Mouse (Mus musculus): ENCODE data around the gene Kcnh1.

The Kcnh1 gene

GRCm38 (mm10) chr1:192269911-192270310 lies 79.3 kb downstream of the Kcnh1 start:
- DNase-seq, result no peak

GRCm38 (mm10) chr1:192277801-192278385 lies 87.3 kb downstream of the Kcnh1 start:
- DNase-seq, result no peak

- no peak for DNase-seq
Observed at GRCm38 (mm10) chr1:192284340-192284739, 93.8 kb downstream of the Kcnh1 start.

DNA sequence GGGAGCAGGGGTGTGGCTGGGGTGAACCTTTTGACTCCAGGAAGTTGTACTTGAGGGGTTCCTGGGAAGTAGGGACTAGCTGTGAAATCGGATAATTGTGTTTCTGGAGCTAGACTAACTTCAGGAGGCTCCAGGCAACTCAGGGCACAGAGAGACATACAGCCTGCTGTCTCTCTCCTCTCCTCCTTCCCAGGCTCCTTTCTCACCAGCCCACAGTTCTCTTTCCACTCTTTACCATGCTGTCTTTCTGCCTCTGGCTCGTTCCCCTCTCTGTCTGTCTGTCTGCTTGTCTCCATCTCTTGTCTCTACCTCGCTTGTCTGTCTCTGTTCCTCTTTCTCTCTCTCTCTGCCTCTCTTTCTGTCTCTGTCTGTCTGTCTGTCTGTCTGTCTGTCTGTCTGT lies 94.4 kb downstream of the Kcnh1 start:
- DNase-seq, result no peak

DNA sequence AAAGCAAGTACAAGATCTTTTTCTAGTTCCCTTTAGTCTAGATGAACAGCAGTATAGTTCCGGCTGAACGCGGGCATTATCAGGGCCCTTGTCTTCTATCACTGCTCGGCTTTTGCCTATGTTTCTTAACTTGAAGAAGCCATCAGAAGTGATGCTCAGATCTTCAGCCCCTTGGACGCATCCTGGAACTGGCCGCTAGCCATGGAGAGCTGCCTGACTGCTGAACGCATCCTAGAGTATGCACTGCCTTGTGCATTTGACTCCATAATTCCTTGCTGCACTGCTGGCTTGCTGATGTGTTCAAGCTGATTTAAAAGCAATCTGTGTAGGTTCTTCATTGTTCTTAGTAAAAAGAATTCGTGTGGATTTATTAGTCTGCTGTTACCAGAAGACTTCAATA lies 97.9 kb downstream of the Kcnh1 start:
- DNase-seq, result no peak

- no peak for DNase-seq
Observed at GRCm38 (mm10) chr1:192291286-192291685, 100.7 kb downstream of the Kcnh1 start.

DNA sequence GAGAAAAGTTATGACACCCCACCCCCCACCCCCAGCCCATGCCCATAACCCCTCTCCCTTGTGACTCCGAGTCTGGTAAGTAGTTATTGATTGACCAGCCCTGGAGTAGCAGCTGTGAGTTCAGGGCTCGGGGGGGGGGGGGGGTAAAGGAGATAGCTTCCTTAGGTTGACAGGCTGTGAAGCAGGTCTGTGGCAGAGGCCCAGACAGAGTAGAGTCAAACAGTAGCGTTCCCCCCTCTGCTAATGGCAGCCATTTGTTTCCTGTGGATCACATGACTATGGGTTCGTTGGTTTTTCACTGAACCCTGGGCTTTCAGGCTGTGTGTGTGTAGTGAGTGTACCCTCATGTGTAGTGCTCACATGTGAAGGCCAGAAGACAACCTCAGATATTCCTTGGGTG lies 102.8 kb downstream of the Kcnh1 start:
- DNase-seq, result no peak

DNA sequence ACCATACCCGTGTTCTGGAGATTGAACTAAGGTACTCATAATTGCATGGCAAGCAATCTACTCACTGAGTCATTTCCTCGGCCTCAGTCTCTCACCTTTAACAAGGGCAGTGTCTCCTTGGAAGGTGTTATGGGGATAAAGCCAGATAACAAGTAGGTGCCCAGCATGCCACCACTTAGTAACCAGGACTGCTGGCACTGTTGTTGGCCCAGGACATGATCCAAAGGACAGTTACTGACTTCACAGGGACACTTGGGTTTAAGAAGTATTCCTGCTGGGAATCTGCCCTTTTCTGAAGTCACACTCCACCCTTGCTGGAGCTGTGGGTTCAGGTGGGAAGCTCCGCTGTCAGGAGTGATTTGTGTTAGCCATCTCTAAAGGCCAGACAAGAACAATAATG lies 103.3 kb downstream of the Kcnh1 start:
- no peak for DNase-seq

DNA sequence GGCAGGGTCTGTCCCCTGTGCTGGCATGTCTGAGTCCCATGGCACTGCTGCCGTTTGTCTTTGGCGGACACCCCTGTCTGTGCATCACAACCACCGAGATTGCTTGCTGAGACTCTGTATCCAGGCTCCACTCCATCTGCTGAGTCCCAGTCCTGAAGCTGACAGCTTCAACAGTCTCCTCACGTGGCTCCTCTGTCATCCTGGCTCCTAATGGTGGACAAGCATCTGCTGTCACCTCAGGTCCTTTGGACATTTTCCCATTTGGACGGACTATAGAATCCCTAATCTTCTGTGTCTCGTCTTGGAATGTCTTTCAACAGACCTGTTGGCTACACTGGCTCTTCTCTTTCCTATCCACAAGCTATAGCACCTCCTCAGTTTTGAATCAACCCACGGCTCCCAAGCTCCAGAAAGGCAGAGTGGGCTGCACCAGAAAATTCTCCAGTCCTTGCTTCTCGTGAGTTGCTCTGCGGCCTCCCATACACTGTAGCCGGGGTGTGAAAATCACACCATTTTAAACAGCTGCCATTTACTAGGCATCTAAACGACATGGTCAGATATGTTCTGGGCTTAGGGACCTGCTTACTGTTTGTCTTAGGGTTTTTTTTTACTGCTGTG lies 104.8 kb downstream of the Kcnh1 start:
- DNase-seq, result no peak

DNA sequence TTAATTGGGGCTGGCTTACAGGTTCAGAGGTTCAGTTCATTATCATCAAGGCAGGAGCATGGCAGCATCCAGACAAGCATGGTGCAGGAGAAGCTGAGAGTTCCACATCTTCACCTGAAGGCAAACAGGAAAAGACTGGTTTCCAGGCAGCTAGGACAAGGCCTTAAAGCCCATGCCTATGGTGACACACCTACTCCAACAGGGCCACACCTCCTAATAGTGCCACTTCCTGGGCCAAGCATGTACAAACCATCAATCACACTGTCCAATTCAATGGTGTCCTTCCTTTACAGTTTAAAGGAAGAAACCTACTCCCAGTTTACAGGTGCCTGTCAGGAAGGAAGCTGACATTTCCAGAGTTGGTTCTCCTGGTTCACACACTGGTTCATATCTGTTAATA lies 105.3 kb downstream of the Kcnh1 start:
- no peak for DNase-seq

DNA sequence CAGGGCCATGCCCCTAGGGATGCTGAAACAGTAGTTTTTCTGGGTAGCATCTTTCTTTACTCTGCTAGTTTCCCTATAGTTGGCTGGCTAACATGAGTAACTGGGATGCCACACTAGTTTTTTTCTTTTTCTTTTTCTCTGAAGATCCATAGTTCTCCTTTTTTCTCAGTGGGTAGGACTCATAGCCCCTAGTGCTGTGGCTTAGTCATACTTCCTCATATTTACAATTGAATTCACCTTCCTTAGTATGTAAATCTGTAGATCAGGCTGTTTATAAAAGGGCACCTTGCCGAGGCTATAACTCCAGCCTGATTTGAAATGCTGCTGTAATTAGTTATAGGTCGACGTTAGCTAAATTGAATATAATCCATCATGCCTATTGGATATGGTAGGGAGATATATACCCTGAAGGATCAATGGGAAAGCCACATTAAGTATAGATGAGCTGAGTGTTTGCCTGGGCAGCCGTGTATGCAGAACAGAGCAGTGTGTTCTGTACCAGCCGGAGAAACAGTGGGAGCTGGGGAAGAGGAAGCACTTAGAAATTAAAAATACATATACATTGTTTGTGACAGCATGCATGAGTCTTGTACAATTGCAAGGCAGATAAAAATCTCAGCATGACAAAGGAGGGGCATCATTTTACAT lies 107.0 kb downstream of the Kcnh1 start:
- DNase-seq, result no peak

DNA sequence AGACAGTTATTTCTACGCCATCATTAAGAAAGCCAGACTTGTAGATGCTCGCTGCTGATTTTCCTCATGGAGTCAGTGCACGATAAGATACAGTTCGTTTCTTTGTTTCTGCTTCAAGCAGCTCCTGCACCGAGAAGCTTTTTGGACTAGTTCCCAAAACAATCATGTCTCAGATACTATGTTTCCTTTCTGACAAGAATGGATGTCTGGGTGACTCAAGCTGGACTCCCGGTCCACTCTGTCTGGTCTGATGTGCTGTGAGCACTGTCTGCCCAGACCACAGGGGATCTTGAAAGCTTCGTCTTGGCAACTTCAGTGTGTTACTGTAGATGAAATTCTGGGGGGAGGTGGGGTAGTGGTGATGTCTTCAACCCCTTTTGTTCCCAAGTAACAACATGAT lies 109.8 kb downstream of the Kcnh1 start:
- DNase-seq, result no peak

DNA sequence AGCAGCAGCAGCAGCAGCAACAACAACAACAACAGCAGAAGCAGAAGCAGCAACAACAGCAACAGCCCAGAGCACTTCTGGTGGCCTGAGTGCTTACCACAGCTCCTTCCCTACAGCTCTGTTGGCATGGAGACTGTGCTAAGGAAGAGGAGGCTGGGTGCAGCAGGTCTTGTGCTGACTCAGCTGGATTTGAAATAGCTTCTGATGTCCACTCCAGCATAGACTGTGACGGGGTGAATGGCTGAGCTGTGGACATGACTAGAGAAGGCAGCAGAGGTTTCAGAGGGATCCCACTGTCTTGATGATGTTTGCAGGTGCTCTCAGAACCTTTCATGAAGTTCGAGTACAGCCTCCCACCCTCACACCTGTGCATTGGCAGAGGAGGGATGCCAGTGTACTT lies 113.0 kb downstream of the Kcnh1 start:
- DNase-seq, result no peak

DNA sequence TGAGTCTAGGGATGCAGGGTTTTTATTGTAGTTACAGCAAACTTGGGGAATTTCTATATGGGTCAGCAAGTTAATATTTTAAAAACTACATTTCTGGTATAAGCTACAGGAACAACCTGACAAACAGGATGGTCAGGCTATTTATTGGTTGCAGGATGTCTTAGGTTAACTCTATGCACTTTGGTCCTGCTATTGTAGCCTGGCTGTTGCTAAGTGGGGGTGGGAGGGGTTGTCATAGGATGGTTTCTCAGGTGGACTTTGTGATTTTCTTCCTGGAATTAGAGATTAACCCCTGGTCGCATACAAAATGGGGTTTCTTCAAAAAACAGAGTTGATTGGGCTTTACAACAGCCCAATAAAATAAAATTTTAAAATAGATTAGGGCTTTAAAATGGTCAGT lies 114.6 kb downstream of the Kcnh1 start:
- no peak for DNase-seq

GRCm38 (mm10) chr1:192307055-192307454 lies 116.5 kb downstream of the Kcnh1 start:
- no peak for DNase-seq

- DNase-seq, result no peak
Observed at GRCm38 (mm10) chr1:192311298-192311697, 120.7 kb downstream of the Kcnh1 start.

DNA sequence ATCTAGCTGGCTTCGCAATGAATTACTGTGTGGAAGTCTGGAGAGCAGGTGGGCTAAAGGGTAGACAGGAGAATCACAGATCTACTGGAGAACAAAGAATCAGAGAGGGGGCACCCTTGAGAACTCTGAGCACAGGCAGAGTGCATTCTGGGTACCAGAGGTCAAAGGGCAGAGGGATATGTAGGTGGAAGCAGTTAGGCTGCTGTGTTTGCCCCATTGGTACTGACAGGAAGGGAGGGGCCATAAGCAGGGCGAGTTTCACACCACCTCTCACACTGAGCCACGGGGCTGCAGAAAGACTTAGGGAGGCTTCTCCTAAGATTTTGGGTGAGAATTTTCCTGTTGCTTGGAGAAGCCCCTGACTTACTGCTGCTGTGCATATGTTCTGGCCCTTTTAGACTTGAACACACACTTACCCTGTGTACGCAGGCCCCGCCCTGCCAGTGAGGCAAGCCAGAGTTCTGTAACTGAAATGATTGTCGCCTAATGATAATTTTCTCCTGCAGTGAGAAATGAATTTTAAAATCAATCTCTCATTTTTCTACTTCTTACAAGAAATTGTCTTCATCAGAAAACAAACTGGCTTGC lies 121.4 kb downstream of the Kcnh1 start:
- DNase-seq, result no peak

- no peak for DNase-seq
Observed at GRCm38 (mm10) chr1:192312446-192312845, 121.9 kb downstream of the Kcnh1 start.

DNA sequence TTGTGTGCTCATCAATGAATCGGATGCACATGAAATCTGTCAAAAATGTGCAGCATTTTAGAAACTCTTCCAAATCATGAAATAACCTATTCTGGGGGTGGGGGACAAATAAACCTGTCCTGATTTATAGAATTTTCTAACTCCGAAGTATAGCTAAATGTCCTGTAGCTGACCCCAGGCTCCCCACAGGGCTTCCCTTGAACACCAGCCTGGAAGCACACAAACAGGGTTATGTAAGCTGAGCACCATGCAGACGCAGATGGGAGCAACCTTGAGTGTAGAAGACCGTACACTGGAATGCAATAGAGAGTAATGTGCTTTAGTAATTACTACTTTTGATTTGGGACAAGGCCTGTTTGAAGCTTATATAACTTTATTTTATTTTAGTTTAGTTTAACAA lies 122.4 kb downstream of the Kcnh1 start:
- DNase-seq, result no peak

- DNase-seq, result no peak
Observed at GRCm38 (mm10) chr1:192313571-192313972, 123.0 kb downstream of the Kcnh1 start.

DNA sequence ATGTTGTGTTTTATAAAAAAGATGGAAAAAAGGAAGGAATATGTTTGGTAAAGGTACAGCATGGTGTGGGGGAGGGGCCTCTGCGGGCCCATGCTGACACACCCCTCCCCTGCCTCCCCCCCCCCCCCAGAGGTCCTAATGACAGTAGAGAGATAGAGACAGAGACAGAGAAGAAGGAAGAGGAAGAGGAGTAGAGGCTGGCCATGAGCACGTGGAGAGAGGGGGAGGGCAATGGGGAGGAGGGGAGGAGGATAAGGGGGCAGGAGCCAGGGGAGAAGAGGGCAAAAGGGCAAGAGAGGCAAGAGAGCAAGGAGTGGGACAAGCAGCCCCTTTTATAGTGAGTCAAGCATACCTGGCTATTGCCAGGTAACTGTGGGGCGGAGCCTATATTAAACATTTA lies 123.5 kb downstream of the Kcnh1 start:
- no peak for DNase-seq

DNA sequence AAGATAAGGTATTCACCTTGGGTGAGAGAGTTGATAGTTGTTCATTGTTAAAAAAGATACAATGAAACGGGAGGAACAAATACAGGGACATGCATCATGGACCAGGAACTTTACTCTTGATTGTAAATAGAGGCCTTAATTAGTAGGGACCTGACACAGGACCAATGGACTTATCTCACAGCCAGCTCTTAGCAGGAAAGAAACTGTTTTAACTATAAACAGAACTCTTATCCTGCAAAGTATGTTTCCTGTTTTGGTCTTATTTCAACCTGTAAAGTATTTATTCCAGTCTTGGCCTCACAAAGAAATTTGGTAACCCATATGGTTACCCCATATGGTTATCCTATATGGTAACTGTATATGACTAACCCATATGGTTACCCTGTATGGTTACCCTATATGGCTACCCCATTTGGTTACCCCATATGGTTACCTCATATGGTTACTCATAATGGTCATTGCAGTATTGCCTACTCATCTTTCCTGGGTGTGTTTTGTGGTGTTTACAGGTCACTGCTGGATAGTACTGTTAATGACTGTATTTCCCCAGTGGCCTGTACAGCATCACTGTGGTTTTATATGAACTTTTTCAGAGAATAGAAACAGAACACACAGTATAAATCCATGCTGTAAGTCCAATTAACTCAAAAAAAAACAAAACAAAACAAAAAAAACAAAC lies 125.0 kb downstream of the Kcnh1 start:
- no peak for DNase-seq

DNA sequence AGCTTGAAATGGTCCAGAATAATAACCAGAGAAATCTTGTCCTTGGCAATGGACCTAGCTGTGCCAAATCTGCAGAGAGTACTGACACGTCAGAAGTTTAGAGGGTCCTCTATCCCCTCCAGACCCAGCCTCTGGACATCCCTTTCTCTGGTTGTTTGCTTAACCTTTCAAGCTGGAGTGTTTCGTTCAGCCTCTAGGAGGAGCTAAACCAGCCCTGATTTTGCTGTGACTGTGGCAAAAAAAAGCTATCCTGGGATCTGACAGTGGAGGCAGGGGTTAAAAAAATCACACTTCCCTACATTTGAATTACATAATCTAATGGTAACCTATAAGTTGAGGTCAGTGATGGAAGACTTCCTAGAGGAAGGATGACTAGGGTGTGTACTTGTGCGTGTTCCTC lies 133.6 kb downstream of the Kcnh1 start:
- no peak for DNase-seq

- DNase-seq, result no peak
Observed at GRCm38 (mm10) chr1:192327052-192327451, 136.5 kb downstream of the Kcnh1 start.

Data from thymus, postnatal 14 days (tissue).